Mouse (Mus musculus) G1E (cell line): Measurements from ENCODE around the gene Rnf157. TPM values are rescaled to one million over a fixed set of nuclear protein-coding genes. Genes with fewer than 3 reads are reported as not detected.

Experiments
- ATAC-seq: 2 replicates; pipeline ENCODE4 v1.8.0; 2016; ENCODE audit warnings: mild to moderate bottlenecking; ENCODE audit not compliant: insufficient number of reproducible peaks, poor library complexity, low FRiP score, severe bottlenecking; ENCODE audit errors: extremely low read depth
- DNase-seq: peaks from one replicate; pipeline ENCODE4 v3.0.0; 2012; ENCODE audit warnings: low spot score
- H3K27me3 ChIP-seq: 2 replicates; pipeline ENCODE4 v1.6.1; 2012; ENCODE audit warnings: mild to moderate bottlenecking, low read length, inconsistent platforms; ENCODE audit not compliant: insufficient read depth
- H3K36me3 ChIP-seq: replicated peaks from 2 replicates; pipeline ENCODE3; 2012; ENCODE audit warnings: mild to moderate bottlenecking, inconsistent platforms
- H3K4me1 ChIP-seq: 2 replicates; pipeline ENCODE4 v1.6.1; 2012; ENCODE audit warnings: low read depth, low read length, inconsistent platforms, mixed read lengths; ENCODE audit not compliant: insufficient read depth
- H3K4me3 ChIP-seq: 2 replicates; pipeline ENCODE4 v1.5.1; 2012; ENCODE audit warnings: low read depth, mild to moderate bottlenecking, inconsistent platforms, low read length, moderate library complexity, mixed read lengths
- H3K9me3 ChIP-seq: replicated peaks from 2 replicates; pipeline ENCODE4 v1.6.1; 2012; ENCODE audit warnings: inconsistent platforms
- CTCF ChIP-seq: IDR thresholded peaks from 2 replicates; pipeline ENCODE4 v1.5.1; 2012; ENCODE audit warnings: low read depth, low read length, inconsistent platforms, mixed read lengths
- GATA1 ChIP-seq: IDR thresholded peaks from 2 replicates; pipeline ENCODE4 v1.6.1; 2012; ENCODE audit warnings: borderline replicate concordance, low read length, inconsistent platforms, mixed read lengths
- GATA2 ChIP-seq: IDR thresholded peaks from 2 replicates; pipeline ENCODE4 v1.6.1; 2012; ENCODE audit warnings: low read depth, low read length, inconsistent platforms, borderline replicate concordance
- POLR2AphosphoS5 ChIP-seq: IDR thresholded peaks from 2 replicates; pipeline ENCODE4 v1.6.1; 2012; ENCODE audit warnings: low read depth, low read length, inconsistent platforms; ENCODE audit not compliant: insufficient replicate concordance
- TAL1 ChIP-seq: conservative IDR thresholded peaks from 2 replicates; pipeline ENCODE4 v1.6.1; 2012; ENCODE audit warnings: low read depth, low read length, inconsistent platforms, mixed read lengths
- polyA plus RNA-seq: library from polyadenylated mRNA; stranded (reverse); fragments of >175 nt; gene quantifications from 2 replicates; pipeline ENCODE4 v1.2.3, GENCODE M21; 2012
- total RNA-seq, 2 experiments: library from RNA; stranded (forward) in 1 of 2; stranded (reverse) in 1 of 2; fragments of 200-1000 nt in 1 of 2; fragments of >200 nt in 1 of 2; fragmentation: Nextera tagmentation in 1 of 2; gene quantifications; 2 replicates each; pipeline ENCODE4 v1.2.3; 2014 to 2017

Gene Rnf157
- total and polyA plus RNA-seq, 3 experiments: 7.1 to 23.7 (median 10.0) TPM

DNA sequence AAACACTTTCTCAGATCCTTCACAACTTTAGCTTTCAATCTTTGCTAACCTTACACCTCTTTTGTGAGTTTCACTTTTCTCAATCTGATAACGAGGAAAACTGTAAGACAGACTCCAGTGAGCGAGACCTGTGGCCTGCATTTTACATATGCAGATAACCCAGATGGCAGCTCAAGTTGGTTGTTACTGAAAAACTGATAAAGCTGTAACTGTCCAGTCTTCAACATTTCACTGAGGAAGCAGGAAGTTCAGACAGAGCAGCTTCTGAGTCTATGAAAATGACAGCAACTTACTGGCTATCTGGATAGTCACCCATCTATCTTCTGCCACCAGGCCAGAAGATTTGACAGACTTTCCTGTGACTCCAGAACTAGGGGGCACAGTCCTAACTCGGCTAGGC is 103.2 kb downstream of the Rnf157 start:
- H3K4me3 ChIP-seq: no peak overlapping the region
- H3K36me3 ChIP-seq: peaks cover 8% of the 10 kb centered on the region
- H3K4me1 ChIP-seq: peaks cover 31% of the 10 kb centered on the region
- no peak for ATAC-seq
- no peaks in the 10 kb centered on the region for H3K27me3 ChIP-seq
- TF ChIP-seq CTCF (no peak), POLR2AphosphoS5 (no peak), GATA1 (no peak), GATA2 (no peak), TAL1 (no peak)
- no peak for DNase-seq
- H3K9me3 ChIP-seq: no peaks in the 10 kb centered on the region

DNA sequence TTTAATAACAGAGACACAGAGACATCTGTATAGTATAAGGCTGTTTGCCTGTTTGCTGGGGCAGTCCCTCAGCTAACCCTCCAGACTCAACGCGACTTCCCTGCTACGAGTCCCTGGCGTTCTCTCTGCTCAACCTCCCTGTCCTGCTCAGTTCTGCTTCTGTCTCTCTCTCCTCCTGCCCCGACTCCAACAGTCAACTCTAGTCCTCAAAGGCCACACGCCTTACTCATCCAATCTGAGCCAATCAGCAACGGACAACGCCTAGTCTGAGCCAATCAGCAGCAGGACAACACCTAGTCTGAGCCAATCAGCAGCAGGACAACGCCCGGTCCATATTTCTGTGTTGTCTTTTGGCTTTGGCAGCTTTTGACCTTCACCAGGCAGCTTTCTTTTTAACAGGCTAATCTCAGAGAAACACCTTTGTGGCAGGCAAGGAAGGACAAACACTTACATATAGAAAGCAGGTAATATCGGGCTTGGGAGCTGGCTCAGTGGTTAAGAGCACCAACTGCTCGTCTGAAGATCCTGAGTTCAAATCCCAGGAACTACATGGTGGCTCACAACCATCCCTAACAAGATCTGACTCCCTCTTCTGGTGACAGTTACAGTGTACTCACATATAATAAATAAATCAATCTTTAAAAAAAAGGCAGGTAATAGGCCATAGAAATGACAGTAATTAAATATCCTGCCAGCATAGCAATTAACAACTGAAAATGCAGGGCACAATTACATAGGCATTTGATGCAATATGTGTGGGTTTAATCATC is 104.9 kb downstream of the Rnf157 start:
- peaks cover 34% of the 10 kb centered on the region for H3K4me1 ChIP-seq
- H3K9me3 ChIP-seq: no peaks in the 10 kb centered on the region
- peak overlapping the region; percentile 55; the same call in 1 of the 2 replicates for H3K4me3 ChIP-seq
- 0 out of 2 replicates have a peak, but pooled peaks have one; percentile 9 for TF ChIP-seq TAL1
- TF ChIP-seq POLR2AphosphoS5: no peak
- H3K36me3 ChIP-seq: peaks cover 24% of the 10 kb centered on the region
- H3K27me3 ChIP-seq: no peaks in the 10 kb centered on the region
- DNase-seq (peak; percentile 78), ATAC-seq (peak; percentile 78)

DNA sequence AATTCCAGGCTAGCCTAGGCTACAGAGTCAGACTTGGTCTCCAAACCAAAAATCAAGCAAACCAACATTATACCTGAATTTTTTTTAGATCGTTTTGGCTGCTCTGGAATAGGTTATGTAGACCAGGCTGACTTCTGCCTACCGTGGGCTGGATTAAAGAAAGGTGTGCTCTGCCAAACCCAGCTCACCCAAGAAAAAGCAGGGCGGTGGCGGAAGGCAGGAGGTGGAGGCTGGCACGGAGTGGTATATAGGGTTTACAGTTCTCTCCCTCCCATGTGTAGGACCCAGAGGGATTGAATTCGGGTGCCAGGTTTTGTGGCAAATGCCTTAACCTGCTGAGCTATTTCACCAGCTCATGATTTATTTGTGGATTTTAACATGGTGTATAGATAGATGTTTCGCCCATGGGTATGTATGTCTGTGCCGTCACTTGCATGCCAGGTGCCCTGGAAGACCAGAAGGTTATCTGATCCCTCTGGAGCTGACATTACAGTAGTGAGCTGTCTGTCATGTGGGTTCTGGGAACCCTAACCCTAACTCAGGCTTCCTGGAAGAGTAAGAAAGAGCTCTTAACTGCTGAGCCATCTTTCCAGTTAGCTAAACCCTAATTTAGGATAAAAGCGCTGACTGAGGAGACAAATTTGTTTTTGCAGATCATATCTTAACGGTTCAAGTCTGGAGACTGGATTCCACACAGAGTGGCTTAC is 105.7 kb downstream of the Rnf157 start, which contains the start of gene Exoc7:
Gene Exoc7 (minus strand): TSS at position 215 of the 707 bp plus-strand sequence.
- Histone ChIP-seq H3K4me1 (peaks cover 34% of the 10 kb centered on the region), H3K27me3 (no peaks in the 10 kb centered on the region), H3K9me3 (no peaks in the 10 kb centered on the region), H3K36me3 (peaks cover 32% of the 10 kb centered on the region), H3K4me3 (peak within 1 kb of the TSS; percentile 79)
- TF ChIP-seq GATA1 (no peak), TAL1 (peak; percentile 42)
- ATAC-seq (no peak), DNase-seq (no peak)

DNA sequence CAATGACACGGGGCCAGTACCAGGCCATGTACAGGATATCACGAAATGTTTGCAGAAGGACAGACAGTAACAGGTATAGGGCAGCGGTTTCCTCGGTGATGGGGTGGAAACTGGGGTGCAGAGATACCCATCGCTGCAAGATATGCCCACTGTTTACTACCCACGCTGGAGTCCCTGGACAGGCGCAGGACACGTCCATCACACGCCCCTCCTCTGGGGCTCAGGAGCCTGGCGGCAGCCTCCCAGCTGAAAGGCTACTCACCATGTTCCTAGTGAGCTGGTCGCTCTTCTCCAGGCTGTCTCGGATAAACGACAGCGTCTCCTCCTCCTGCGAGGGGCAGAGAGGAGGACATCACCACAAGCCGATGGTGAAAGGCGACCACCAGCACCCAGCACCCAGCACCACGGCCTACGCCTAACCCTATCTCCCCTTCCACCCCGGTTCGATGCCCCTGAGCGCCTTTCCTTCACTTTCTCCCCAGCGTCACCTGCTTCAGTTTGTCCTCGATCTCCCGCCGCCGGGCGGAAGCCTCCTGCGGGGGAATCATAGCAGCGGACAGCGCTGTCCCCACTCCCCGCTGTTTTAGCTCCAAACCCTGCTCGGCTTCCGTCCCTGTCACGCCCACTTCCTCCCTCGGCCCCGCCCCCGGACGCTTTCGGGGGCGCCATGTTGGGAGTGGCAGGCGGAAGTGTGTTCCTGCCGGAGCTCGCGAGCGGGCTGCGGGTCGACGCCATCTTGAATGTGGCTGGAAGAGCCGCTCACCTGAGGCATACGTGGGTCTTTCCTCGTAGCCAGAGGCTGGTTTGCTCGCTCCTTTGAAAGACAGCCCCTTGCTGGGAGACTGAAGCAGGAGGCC is 106.5 kb downstream of the Rnf157 start:
- Histone ChIP-seq H3K9me3 (no peaks in the 10 kb centered on the region), H3K4me3 (peak overlapping the region; percentile 79), H3K27me3 (no peaks in the 10 kb centered on the region), H3K4me1 (peaks cover 34% of the 10 kb centered on the region), H3K36me3 (peaks cover 40% of the 10 kb centered on the region)
- ATAC-seq: peak; percentile 76
- TF ChIP-seq POLR2AphosphoS5 (no peak), TAL1 (no peak), CTCF (no peak), GATA2 (no peak), GATA1 (no peak)
- DNase-seq: peak; percentile 65

DNA sequence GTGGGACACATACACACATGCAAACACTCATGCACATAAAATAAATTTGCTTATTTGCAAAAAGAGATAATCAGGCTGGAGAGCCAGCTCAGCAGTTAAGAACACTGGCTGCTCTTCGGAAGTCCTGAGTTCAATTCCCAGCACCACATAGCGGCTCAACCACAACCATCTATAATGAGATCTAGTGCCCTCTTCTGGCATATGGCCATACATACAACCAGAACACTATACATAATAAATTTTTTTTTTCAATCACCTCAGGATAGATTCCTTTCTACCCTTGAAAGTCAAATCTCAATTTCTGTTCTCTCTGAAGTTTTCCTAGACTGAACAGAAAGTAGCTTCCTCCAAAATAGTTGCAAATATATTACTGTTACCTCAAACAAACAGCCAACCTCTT is 107.4 kb downstream of the Rnf157 start:
- Histone ChIP-seq H3K9me3 (no peaks in the 10 kb centered on the region), H3K4me1 (peaks cover 34% of the 10 kb centered on the region), H3K36me3 (peaks cover 49% of the 10 kb centered on the region), H3K4me3 (no peak overlapping the region), H3K27me3 (no peaks in the 10 kb centered on the region)
- DNase-seq (no peak), ATAC-seq (no peak)
- TF ChIP-seq GATA1 (no peak), TAL1 (no peak), CTCF (no peak), POLR2AphosphoS5 (no peak), GATA2 (no peak)

DNA sequence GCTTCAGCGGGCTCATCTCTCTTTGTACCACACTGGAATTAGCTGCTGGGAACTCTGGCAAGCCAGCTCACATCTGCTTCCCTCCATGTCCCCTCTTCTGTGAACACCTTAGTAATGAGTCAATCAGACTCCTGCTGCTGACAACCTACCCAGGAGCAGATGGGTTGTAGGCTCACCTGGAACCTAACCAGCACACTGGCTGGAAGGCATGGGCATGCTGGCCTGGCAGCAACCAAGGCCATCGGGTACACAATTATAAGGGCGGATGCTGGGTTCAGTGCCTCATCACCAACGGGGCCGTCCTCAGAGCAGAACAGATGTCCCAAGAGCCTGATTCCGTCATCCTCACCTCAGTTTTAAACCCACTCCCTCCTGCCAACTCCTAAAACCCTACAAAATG is 114.2 kb downstream of the Rnf157 start:
- no peaks in the 10 kb centered on the region for H3K9me3 ChIP-seq
- DNase-seq (no peak), ATAC-seq (no peak)
- peaks cover 99% of the 10 kb centered on the region for H3K36me3 ChIP-seq
- peaks cover 7% of the 10 kb centered on the region for H3K4me1 ChIP-seq
- TF ChIP-seq GATA1 (no peak), GATA2 (no peak), TAL1 (no peak), POLR2AphosphoS5 (no peak), CTCF (no peak)
- H3K4me3 ChIP-seq: no peak overlapping the region
- no peaks in the 10 kb centered on the region for H3K27me3 ChIP-seq
